Mouse (Mus musculus): Measurements from ENCODE around the gene Clic3.

Clic3 gene

GRCm38 (mm10) chr2:25480541-25480940 is 23.9 kb downstream of the Clic3 start:
- DNase-seq (ENCODE audit: low spot score in 2 of 2) = no peak

GRCm38 (mm10) chr2:25482969-25483368 is 26.3 kb downstream of the Clic3 start:
- peak in 1 of 2 experiments; percentile 33 for DNase-seq (ENCODE audit: low spot score in 2 of 2)

GRCm38 (mm10) chr2:25484901-25485647 is 28.4 kb downstream of the Clic3 start:
- DNase-seq (ENCODE audit: low spot score in 2 of 2) = no peak

- DNase-seq (ENCODE audit: low spot score in 2 of 2) = no peak
Observed at GRCm38 (mm10) chr2:25487965-25488670, 31.5 kb downstream of the Clic3 start.

GRCm38 (mm10) chr2:25488671-25489068 is 32.0 kb downstream of the Clic3 start:
- DNase-seq (ENCODE audit: low spot score in 2 of 2) = no peak

- DNase-seq (ENCODE audit: low spot score in 2 of 2) = no peak
Observed at GRCm38 (mm10) chr2:25492988-25493387, 36.4 kb downstream of the Clic3 start.

- DNase-seq (ENCODE audit: low spot score in 2 of 2) = no peak
Observed at GRCm38 (mm10) chr2:25493476-25493961, 36.9 kb downstream of the Clic3 start, which contains the start of gene Lcn12. Gene Lcn12 (minus strand): TSS chr2:25493911.

- peak in 1 of 2 experiments; percentile 27 for DNase-seq (ENCODE audit: low spot score in 2 of 2)
Observed at GRCm38 (mm10) chr2:25496462-25496861, 39.8 kb downstream of the Clic3 start.

GRCm38 (mm10) chr2:25497846-25498575 is 41.4 kb downstream of the Clic3 start:
- no peak for DNase-seq (ENCODE audit: low spot score in 2 of 2)

GRCm38 (mm10) chr2:25498622-25499478 is 42.2 kb downstream of the Clic3 start:
- no peak for DNase-seq (ENCODE audit: low spot score in 2 of 2)

- no peak for DNase-seq (ENCODE audit: low spot score in 2 of 2)
Observed at GRCm38 (mm10) chr2:25500071-25500575, 43.5 kb downstream of the Clic3 start.

GRCm38 (mm10) chr2:25500576-25501405 is 44.2 kb downstream of the Clic3 start, which contains the start of gene Fbxw5:
Gene Fbxw5 (plus strand): TSS chr2:25500750.
- DNase-seq (ENCODE audit: low spot score in 2 of 2) = peak; percentile 75 to 76

- DNase-seq (ENCODE audit: low spot score in 2 of 2) = no peak
Observed at GRCm38 (mm10) chr2:25501593-25502486, 45.2 kb downstream of the Clic3 start, which contains the start of gene C8g. Gene C8g (minus strand): TSS chr2:25501719.

- no peak for DNase-seq (ENCODE audit: low spot score in 2 of 2)
Observed at GRCm38 (mm10) chr2:25502726-25503125, 46.1 kb downstream of the Clic3 start.

- no peak for DNase-seq (ENCODE audit: low spot score in 2 of 2)
Observed at GRCm38 (mm10) chr2:25504538-25504937, 47.9 kb downstream of the Clic3 start.

GRCm38 (mm10) chr2:25505000-25505399 is 48.4 kb downstream of the Clic3 start:
- no peak for DNase-seq (ENCODE audit: low spot score in 2 of 2)

- no peak for DNase-seq (ENCODE audit: low spot score in 2 of 2)
Observed at GRCm38 (mm10) chr2:25505860-25506259, 49.2 kb downstream of the Clic3 start.

GRCm38 (mm10) chr2:25506964-25507363 is 50.3 kb downstream of the Clic3 start:
- DNase-seq (ENCODE audit: low spot score in 2 of 2) = no peak

All from frontal cortex, postnatal 36 days (tissue).